Mouse (Mus musculus) neural tube, embryonic 11.5 days (tissue): ENCODE results near the gene Vsx1. TPM values are rescaled to one million over a fixed set of nuclear protein-coding genes. Genes with fewer than 3 reads are reported as not detected.

Experiments
- ATAC-seq: fragments of 200-750 bp; cut with Nextera tagmentation; 2 replicates; pipeline ENCODE4 v1.8.0; 2017; ENCODE audit warnings: moderate number of reproducible peaks, mild to moderate bottlenecking, moderate TSS enrichment, moderate library complexity; ENCODE audit not compliant: insufficient read depth, low FRiP score, low TSS enrichment
- DNase-seq: peaks from one replicate; pipeline ENCODE4 v3.0.0-alpha.2; 2015; ENCODE audit warnings: low spot score
- H3K27ac ChIP-seq: fragments of 300-500 bp; sonication (generic); 2 replicates; pipeline ENCODE4 v1.5.1; 2014; ENCODE audit warnings: low read depth, mild to moderate bottlenecking, low read length
- H3K27me3 ChIP-seq: fragments of 300-500 bp; sonication (generic); 2 replicates; pipeline ENCODE4 v1.6.1; 2014; ENCODE audit warnings: mild to moderate bottlenecking, low read length, mixed read lengths; ENCODE audit not compliant: control insufficient read depth, insufficient read depth
- H3K36me3 ChIP-seq: fragments of 300-500 bp; sonication (generic); 2 replicates; pipeline ENCODE4 v1.6.1; 2014; ENCODE audit warnings: mild to moderate bottlenecking, low read length, moderate library complexity, mixed read lengths; ENCODE audit not compliant: control insufficient read depth, insufficient read depth
- H3K4me1 ChIP-seq: fragments of 300-500 bp; sonication (generic); 2 replicates; pipeline ENCODE4 v1.6.1; 2014; ENCODE audit warnings: low read length, mixed read lengths; ENCODE audit not compliant: control insufficient read depth, insufficient read depth
- H3K4me2 ChIP-seq: fragments of 300-500 bp; sonication (generic); 2 replicates; pipeline ENCODE4 v1.6.1; 2014; ENCODE audit warnings: low read depth, mild to moderate bottlenecking, moderate library complexity
- H3K4me3 ChIP-seq: fragments of 300-500 bp; sonication (generic); 2 replicates; pipeline ENCODE4 v1.5.1; 2014; ENCODE audit warnings: low read depth, low read length
- H3K9ac ChIP-seq: fragments of 300-500 bp; sonication (generic); 2 replicates; pipeline ENCODE4 v1.6.1; 2014; ENCODE audit warnings: mild to moderate bottlenecking, low read length
- H3K9me3 ChIP-seq: fragments of 300-500 bp; sonication (generic); 2 replicates; pipeline ENCODE4 v1.6.1; 2016; ENCODE audit warnings: low read length; ENCODE audit not compliant: control insufficient read depth
- WGBS: fragments of 180-500 bp; shearing (Covaris S2); extraction: QIAGEN DNeasy Blood & Tissue Kit; methylation state at CpG from one replicate; pipeline ENCODE4 v1.1.7; 2014; 5-methylcytosine and 5-hydroxymethylcytosine counted together
- polyA plus RNA-seq: library from polyadenylated mRNA; unstranded; fragments of >200 nt; fragmentation: Nextera tagmentation; extraction: Ambion mirVana; gene quantifications from 2 replicates; pipeline ENCODE4 v1.2.1, GENCODE M21; 2014

Gene Vsx1
- polyA plus RNA-seq, 1 experiment from 2014 or later = 0.99 TPM

DNA sequence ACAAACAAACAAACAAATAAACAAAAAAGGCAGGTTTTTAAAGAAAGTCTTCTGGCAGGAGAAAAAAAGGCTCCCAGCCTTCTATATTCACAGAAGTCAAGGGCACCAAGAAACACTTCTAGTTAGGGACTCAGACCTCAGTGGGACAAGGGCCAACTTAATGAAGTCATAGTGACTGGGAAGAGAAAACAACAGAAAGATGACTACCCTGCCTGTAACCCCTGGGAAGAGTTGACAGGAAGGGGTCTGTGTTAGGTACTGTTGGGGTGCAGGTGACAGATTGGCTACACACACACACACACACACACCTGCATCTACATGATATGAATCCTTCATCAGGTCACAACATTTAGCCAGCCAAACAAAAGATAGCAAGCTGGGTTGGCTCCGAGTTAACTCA, 46.0 kb downstream of the Vsx1 start:
- DNase-seq = no peak
- H3K36me3 ChIP-seq = no peaks in the 10 kb centered on the region
- H3K4me3 ChIP-seq = no peak overlapping the region
- no peak for ATAC-seq
- H3K27ac ChIP-seq = peak overlapping the region; percentile 95
- no peak overlapping the region for H3K4me2 ChIP-seq
- no peaks in the 10 kb centered on the region for H3K27me3 ChIP-seq
- peaks cover 3% of the 10 kb centered on the region; the same call in 1 of the 2 replicates for H3K4me1 ChIP-seq
- no peaks in the 10 kb centered on the region for H3K9me3 ChIP-seq
- WGBS = 79% methylated on average over 1 of the region's 1 CpGs
- H3K9ac ChIP-seq = no peak overlapping the region

DNA sequence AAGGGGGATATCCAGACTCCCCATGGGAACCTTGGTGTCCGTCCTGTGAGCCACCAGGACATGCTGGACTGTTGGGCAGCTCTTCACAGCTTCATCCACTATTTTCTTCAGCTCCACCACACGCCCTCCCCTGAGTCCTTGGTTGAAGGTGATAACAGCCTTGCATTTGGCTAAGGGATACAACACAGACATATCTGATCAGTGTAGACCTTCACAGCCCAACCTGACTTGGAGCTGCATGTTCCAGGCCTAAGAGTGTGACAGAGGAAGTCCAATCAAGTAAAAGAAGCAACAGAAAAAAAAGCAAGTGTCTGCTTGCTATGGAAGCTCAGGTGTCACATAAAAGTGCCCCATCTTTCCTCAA, 50.8 kb downstream of the Vsx1 start:
- H3K9ac ChIP-seq = no peak overlapping the region
- DNase-seq = no peak
- ATAC-seq = peak; percentile 14; the same call in 1 of the 2 replicates
- H3K27me3 ChIP-seq = no peaks in the 10 kb centered on the region
- H3K4me3 ChIP-seq = no peak overlapping the region
- no peak overlapping the region for H3K27ac ChIP-seq
- H3K9me3 ChIP-seq = no peaks in the 10 kb centered on the region
- peaks cover 4% of the 10 kb centered on the region; the same call in 1 of the 2 replicates for H3K4me1 ChIP-seq
- no peaks in the 10 kb centered on the region for H3K36me3 ChIP-seq
- no peak overlapping the region for H3K4me2 ChIP-seq
- WGBS = 48% methylated on average over 2 of the region's 2 CpGs

DNA sequence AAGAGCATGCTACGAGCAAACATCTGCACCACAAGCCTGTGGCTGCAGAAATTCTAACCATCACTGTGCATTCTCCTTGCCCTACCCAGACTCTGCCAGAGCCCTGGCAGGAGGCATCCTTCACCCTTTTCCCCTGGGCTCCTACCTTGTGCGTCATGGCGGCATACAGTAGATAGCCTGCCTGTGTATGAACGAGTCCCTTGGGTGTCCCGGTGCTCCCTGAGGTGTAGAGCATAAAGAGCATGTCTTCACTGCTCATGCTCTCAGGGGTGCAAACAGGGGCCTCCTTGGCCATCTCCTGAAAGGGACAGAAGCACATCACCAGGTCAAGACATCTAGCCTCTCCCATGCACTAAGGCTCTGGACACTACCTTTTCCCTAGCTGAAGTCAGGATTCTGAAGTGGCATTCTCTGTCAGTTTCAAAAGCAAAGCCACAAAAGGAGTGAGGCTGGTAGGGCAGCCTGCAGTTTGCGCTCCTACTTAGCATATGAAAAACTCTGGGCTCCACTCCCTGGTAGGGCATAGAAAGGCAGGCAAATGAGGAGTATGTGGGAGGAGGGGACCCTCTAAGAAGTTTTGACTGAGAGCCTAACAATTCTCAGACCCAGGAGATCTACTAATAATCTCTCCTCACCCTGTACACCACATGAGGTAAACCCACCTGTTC, 51.3 kb downstream of the Vsx1 start:
- H3K4me3 ChIP-seq = no peak overlapping the region
- peak overlapping the region; percentile 23; the same call in 1 of the 2 replicates for H3K9ac ChIP-seq
- H3K36me3 ChIP-seq = no peaks in the 10 kb centered on the region
- H3K27ac ChIP-seq = 0 out of 2 replicates have a peak overlapping the region, but pooled peaks have one; percentile 27
- H3K4me1 ChIP-seq = peaks cover 4% of the 10 kb centered on the region; the same call in 1 of the 2 replicates
- no peaks in the 10 kb centered on the region for H3K27me3 ChIP-seq
- no peaks in the 10 kb centered on the region for H3K9me3 ChIP-seq
- ATAC-seq (peak; percentile 77), DNase-seq (no peak)
- 57% methylated on average over 6 of the region's 6 CpGs for WGBS
- no peak overlapping the region for H3K4me2 ChIP-seq

DNA sequence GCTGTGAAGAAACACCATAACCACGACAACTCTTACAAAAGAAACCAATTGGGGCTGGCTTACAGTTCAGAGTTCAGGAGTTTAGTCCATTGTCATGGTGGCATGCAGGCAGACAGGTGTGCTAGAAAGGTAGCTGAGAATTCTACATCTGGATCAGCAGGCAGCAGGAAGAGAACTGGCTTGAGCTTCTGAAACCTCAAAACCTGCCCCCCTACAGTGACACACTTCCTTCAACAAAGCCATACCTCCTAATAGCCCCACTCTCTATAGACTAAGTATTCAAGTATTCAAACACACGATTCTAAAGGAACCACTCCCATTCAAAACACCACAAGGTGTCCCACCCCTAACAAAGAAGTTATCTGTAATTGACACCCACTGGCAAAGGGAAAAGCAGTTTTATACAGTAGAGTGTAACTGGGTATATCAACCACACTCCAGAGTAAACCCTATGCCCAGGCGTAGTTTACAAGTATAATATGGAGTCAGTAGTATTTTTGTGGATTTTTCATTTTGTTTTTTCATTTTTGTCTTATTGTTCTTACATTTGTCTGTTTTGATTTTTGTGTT, 53.2 kb downstream of the Vsx1 start:
- 70% methylated on average over 3 of the region's 3 CpGs for WGBS
- ATAC-seq = no peak
- no peak overlapping the region for H3K9ac ChIP-seq
- no peaks in the 10 kb centered on the region for H3K27me3 ChIP-seq
- no peaks in the 10 kb centered on the region for H3K9me3 ChIP-seq
- no peak overlapping the region for H3K4me3 ChIP-seq
- DNase-seq = no peak
- no peaks in the 10 kb centered on the region for H3K36me3 ChIP-seq
- H3K4me2 ChIP-seq = no peak overlapping the region
- H3K27ac ChIP-seq = no peak overlapping the region
- peaks cover 4% of the 10 kb centered on the region; the same call in 1 of the 2 replicates for H3K4me1 ChIP-seq

Other genes with a start within 250 kb of the Vsx1 start
- 8.6 and 9.0 TPM in 2 replicates for gene Zfp442, start 237.9 kb downstream of the Vsx1 start, polyA plus RNA-seq
- gene Zfp345, start 204.3 kb downstream of the Vsx1 start, polyA plus RNA-seq = 0.34 TPM in 1 of 2 replicates, not detected in the other
- 0.40 and 0.50 TPM in 2 replicates for gene Cst7, start 118.9 kb downstream of the Vsx1 start, polyA plus RNA-seq
- gene Apmap, start 80.8 kb downstream of the Vsx1 start, polyA plus RNA-seq = 39.9 and 41.2 TPM in 2 replicates
- gene Acss1, start 20.9 kb downstream of the Vsx1 start, polyA plus RNA-seq = 18.4 and 21.5 TPM in 2 replicates
- gene Entpd6, start 59.7 kb upstream of the Vsx1 start, polyA plus RNA-seq = 30.7 and 31.2 TPM in 2 replicates
- gene Pygb, start 97.4 kb upstream of the Vsx1 start, polyA plus RNA-seq = 50.2 and 52.8 TPM in 2 replicates
- gene Abhd12, start 215.4 kb upstream of the Vsx1 start, polyA plus RNA-seq = 57.0 and 65.3 TPM in 2 replicates
- gene Gins1, start 216.0 kb upstream of the Vsx1 start, polyA plus RNA-seq = 59.4 and 60.6 TPM in 2 replicates